Mouse (Mus musculus): ENCODE data around the gene Sec23ip. TPM values are rescaled to one million over a fixed set of nuclear protein-coding genes. Genes with fewer than 3 reads are reported as not detected.

Sec23ip gene
- polyA plus RNA-seq, 1 experiment from 2014 or later: 11.3 TPM

DNA sequence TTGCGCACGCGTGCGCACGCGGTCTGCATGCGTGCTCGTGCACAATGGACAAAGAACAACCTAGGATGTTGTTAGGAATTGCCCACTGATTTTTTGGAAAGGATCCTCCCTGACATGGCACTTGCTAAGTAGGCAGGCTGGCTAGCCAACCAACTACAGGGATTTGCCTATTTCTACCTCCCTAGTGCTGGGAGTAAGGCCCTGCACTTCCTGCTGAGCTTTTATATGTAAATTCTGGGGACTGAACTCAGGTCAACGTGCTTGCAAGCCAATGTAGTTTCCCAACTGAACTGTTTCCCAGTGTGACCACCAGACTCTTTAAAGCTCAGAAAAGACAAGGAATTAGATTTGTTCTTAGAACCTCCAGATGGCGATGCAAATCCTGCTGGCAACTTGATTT, 17.7 kb upstream of the Sec23ip start:
- Histone ChIP-seq H3K27me3 (ENCODE audit: insufficient read depth, low read length) (no peaks in the 10 kb centered on the region), H3K4me3 (ENCODE audit: low read depth, low read length) (no peak overlapping the region), H3K36me3 (replicated peaks; ENCODE audit: insufficient read depth, low read length) (peaks cover 11% of the 10 kb centered on the region; the same call in 1 of the 2 replicates), H3K9ac (replicated peaks) (no peak overlapping the region), H3K4me2 (ENCODE audit: low read depth, low read length) (no peak overlapping the region), H3K4me1 (ENCODE audit: insufficient read depth) (peaks cover 18% of the 10 kb centered on the region; the same call in 1 of the 2 replicates), H3K9me3 (ENCODE audit: low read length) (no peaks in the 10 kb centered on the region), H3K27ac (ENCODE audit: low read depth) (no peak overlapping the region)
- WGBS (ENCODE audit: insufficient replicate concordance): 82% methylated on average over 10 of the region's 10 CpGs
- ATAC-seq: no peak
- DNase-seq: no peak
- no peak for TF ChIP-seq EP300 (IDR thresholded peaks at IDR 0.05; ENCODE audit: low read depth)
- no peak for TF ChIP-seq CTCF (IDR thresholded peaks at IDR 0.05; ENCODE audit: low read depth)

DNA sequence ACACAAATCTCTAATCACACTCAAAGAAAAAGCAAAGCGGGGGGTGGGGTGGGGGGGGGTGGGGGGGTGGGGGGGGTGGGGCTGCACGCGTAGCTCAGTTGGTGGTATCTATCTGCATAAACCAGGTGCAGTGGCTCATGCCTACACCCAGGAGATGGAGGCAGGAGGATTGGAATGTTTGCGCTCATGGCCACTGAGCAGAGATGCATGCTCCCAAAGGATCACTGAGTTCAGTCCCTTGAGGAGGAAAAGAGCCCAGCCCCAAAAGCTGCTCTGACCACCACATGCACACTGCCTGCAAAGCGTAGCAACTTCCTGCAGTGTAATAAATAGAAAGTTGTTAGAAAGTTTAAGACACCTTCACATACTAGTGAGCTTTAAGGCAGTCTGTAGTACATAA, 17.0 kb upstream of the Sec23ip start:
- Histone ChIP-seq H3K27me3 (ENCODE audit: insufficient read depth, low read length) (no peaks in the 10 kb centered on the region), H3K9me3 (ENCODE audit: low read length) (no peaks in the 10 kb centered on the region), H3K4me3 (ENCODE audit: low read depth, low read length) (no peak overlapping the region), H3K9ac (replicated peaks) (no peak overlapping the region), H3K4me1 (ENCODE audit: insufficient read depth) (peaks cover 18% of the 10 kb centered on the region; the same call in 1 of the 2 replicates), H3K4me2 (ENCODE audit: low read depth, low read length) (no peak overlapping the region), H3K27ac (ENCODE audit: low read depth) (no peak overlapping the region), H3K36me3 (replicated peaks; ENCODE audit: insufficient read depth, low read length) (peaks cover 6% of the 10 kb centered on the region; the same call in 1 of the 2 replicates)
- 71% methylated on average over 5 of the region's 5 CpGs for WGBS (ENCODE audit: insufficient replicate concordance)
- TF ChIP-seq CTCF (IDR thresholded peaks at IDR 0.05; ENCODE audit: low read depth): no peak
- TF ChIP-seq EP300 (IDR thresholded peaks at IDR 0.05; ENCODE audit: low read depth): no peak
- DNase-seq (no peak), ATAC-seq (no peak)

- Histone ChIP-seq H3K9ac (replicated peaks) (0 out of 2 replicates have a peak overlapping the region, but pooled peaks have one; percentile 21), H3K27me3 (ENCODE audit: insufficient read depth, low read length) (no peaks in the 10 kb centered on the region), H3K9me3 (ENCODE audit: low read length) (no peaks in the 10 kb centered on the region), H3K4me3 (ENCODE audit: low read depth, low read length) (no peak overlapping the region), H3K4me2 (ENCODE audit: low read depth, low read length) (no peak overlapping the region; the same call in 1 of the 2 replicates), H3K4me1 (ENCODE audit: insufficient read depth) (peaks cover 18% of the 10 kb centered on the region; the same call in 1 of the 2 replicates), H3K27ac (ENCODE audit: low read depth) (no peak overlapping the region), H3K36me3 (replicated peaks; ENCODE audit: insufficient read depth, low read length) (peaks cover 3% of the 10 kb centered on the region; the same call in 1 of the 2 replicates)
- DNase-seq (no peak), ATAC-seq (peak; percentile 14; the same call in 1 of the 2 replicates)
- WGBS (ENCODE audit: insufficient replicate concordance): 43% methylated on average over 10 of the region's 10 CpGs
- TF ChIP-seq EP300 (IDR thresholded peaks at IDR 0.05; ENCODE audit: low read depth) (no peak), CTCF (IDR thresholded peaks at IDR 0.05; ENCODE audit: low read depth) (no peak)
Measured at GRCm38 (mm10) chr7:128728738-128729137, 16.0 kb upstream of the Sec23ip start.

DNA sequence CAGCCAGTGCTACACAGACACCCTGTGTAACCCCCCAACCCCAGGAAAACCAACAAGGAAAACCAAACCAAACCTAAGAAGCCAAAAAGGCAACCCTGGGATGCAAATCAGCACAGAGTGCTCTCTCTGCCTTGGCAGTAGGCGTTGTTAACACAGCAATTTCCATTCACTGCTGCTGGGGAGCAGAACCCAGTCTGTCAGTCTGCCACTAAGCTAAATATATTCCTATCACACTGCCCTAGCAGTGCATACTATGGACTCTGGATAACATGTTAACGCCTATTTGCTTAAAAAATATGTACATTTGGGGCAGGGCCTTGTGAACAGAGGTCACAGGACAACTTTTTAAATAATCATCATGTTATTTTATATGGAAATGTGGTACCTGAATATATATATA, 13.2 kb upstream of the Sec23ip start:
- Histone ChIP-seq H3K4me3 (ENCODE audit: low read depth, low read length) (no peak overlapping the region), H3K27me3 (ENCODE audit: insufficient read depth, low read length) (no peaks in the 10 kb centered on the region), H3K27ac (ENCODE audit: low read depth) (no peak overlapping the region), H3K4me2 (ENCODE audit: low read depth, low read length) (no peak overlapping the region), H3K9ac (replicated peaks) (0 out of 2 replicates have a peak overlapping the region, but pooled peaks have one; percentile 21), H3K9me3 (ENCODE audit: low read length) (no peaks in the 10 kb centered on the region), H3K36me3 (replicated peaks; ENCODE audit: insufficient read depth, low read length) (no peaks in the 10 kb centered on the region; the same call in 1 of the 2 replicates), H3K4me1 (ENCODE audit: insufficient read depth) (peaks cover 20% of the 10 kb centered on the region)
- no peak for DNase-seq
- WGBS (ENCODE audit: insufficient replicate concordance): 63% methylated on average over 2 of the region's 2 CpGs
- ATAC-seq: no peak
- TF ChIP-seq EP300 (IDR thresholded peaks at IDR 0.05; ENCODE audit: low read depth) (no peak), CTCF (IDR thresholded peaks at IDR 0.05; ENCODE audit: low read depth) (no peak)

GRCm38 (mm10) chr7:128738041-128738440, 6.7 kb upstream of the Sec23ip start:
- DNase-seq (no peak), ATAC-seq (no peak)
- H3K4me3 ChIP-seq (ENCODE audit: low read depth, low read length): peak overlapping the region; percentile 97
- no peaks in the 10 kb centered on the region; the same call in 1 of the 2 replicates for H3K36me3 ChIP-seq (replicated peaks; ENCODE audit: insufficient read depth, low read length)
- peaks cover 30% of the 10 kb centered on the region for H3K4me1 ChIP-seq (ENCODE audit: insufficient read depth)
- no peaks in the 10 kb centered on the region for H3K9me3 ChIP-seq (ENCODE audit: low read length)
- H3K27me3 ChIP-seq (ENCODE audit: insufficient read depth, low read length): no peaks in the 10 kb centered on the region
- H3K9ac ChIP-seq (replicated peaks): peak overlapping the region; percentile 36
- WGBS (ENCODE audit: insufficient replicate concordance): 23% methylated on average over 5 of the region's 5 CpGs
- peak overlapping the region; percentile 76 for H3K27ac ChIP-seq (ENCODE audit: low read depth)
- no peak for TF ChIP-seq CTCF (IDR thresholded peaks at IDR 0.05; ENCODE audit: low read depth)
- H3K4me2 ChIP-seq (ENCODE audit: low read depth, low read length): peak overlapping the region; percentile 89

DNA sequence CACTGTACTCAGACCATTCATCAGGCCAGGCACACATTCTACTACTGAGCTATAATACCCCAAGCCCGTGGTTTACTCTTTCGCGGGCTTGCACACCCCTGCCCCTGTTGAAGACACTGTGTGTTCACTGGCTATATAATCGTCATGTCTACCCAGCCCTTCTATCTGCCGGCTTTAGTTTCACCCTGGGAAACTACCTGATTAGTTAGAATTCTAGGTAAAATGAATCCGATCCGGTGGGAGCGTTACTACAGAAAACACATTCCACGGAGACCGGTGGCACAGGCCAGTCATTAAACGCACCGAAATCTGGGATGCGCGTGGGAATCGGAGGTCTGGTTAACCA, 5.7 kb upstream of the Sec23ip start:
- DNase-seq (no peak), ATAC-seq (no peak)
- Histone ChIP-seq H3K4me3 (ENCODE audit: low read depth, low read length) (peak overlapping the region; percentile 97), H3K9me3 (ENCODE audit: low read length) (no peaks in the 10 kb centered on the region), H3K36me3 (replicated peaks; ENCODE audit: insufficient read depth, low read length) (no peaks in the 10 kb centered on the region; the same call in 1 of the 2 replicates), H3K9ac (replicated peaks) (peak overlapping the region; percentile 95), H3K27ac (ENCODE audit: low read depth) (peak overlapping the region; percentile 96), H3K27me3 (ENCODE audit: insufficient read depth, low read length) (no peaks in the 10 kb centered on the region), H3K4me1 (ENCODE audit: insufficient read depth) (peaks cover 31% of the 10 kb centered on the region), H3K4me2 (ENCODE audit: low read depth, low read length) (peak overlapping the region; percentile 89)
- WGBS (ENCODE audit: insufficient replicate concordance): 2% methylated on average over 15 of the region's 15 CpGs
- TF ChIP-seq EP300 (IDR thresholded peaks at IDR 0.05; ENCODE audit: low read depth) (no peak), CTCF (IDR thresholded peaks at IDR 0.05; ENCODE audit: low read depth) (no peak)
